Mouse (Mus musculus) forebrain, postnatal 0 days (tissue): ENCODE results near the gene Syngr2. TPM values are rescaled to one million over a fixed set of nuclear protein-coding genes. Genes with fewer than 3 reads are reported as not detected.

ENCODE experiments used
- ATAC-seq: fragments of 200-750 bp; cut with Nextera tagmentation; 2 replicates; pipeline ENCODE4 v1.8.0; 2017; ENCODE audit warnings: mild to moderate bottlenecking, moderate library complexity
- DNase-seq: peaks from one replicate; pipeline ENCODE4 v3.0.0-alpha.2; 2015
- H3K27ac ChIP-seq: fragments of 300-500 bp; sonication (generic); 2 replicates; pipeline ENCODE4 v1.5.1; 2014; ENCODE audit warnings: low read depth, mild to moderate bottlenecking, antibody characterized with exemption, low read length, moderate library complexity, mixed read lengths
- H3K27me3 ChIP-seq: fragments of 300-500 bp; sonication (generic); 2 replicates; pipeline ENCODE4 v1.6.1; 2014; ENCODE audit warnings: mild to moderate bottlenecking, low read length, mixed read lengths; ENCODE audit not compliant: insufficient read depth
- H3K36me3 ChIP-seq: fragments of 300-500 bp; sonication (generic); 2 replicates; pipeline ENCODE4 v1.6.1; 2014; ENCODE audit warnings: mild to moderate bottlenecking, moderate library complexity; ENCODE audit not compliant: insufficient read depth
- H3K4me1 ChIP-seq: fragments of 300-500 bp; sonication (generic); 2 replicates; pipeline ENCODE4 v1.6.1; 2014; ENCODE audit warnings: antibody characterized with exemption; ENCODE audit not compliant: insufficient read depth
- H3K4me2 ChIP-seq: fragments of 300-500 bp; sonication (generic); 2 replicates; pipeline ENCODE4 v1.6.1; 2014; ENCODE audit warnings: low read depth, mild to moderate bottlenecking, moderate library complexity
- H3K4me3 ChIP-seq: fragments of 300-500 bp; sonication (generic); 2 replicates; pipeline ENCODE4 v1.5.1; 2014; ENCODE audit warnings: low read depth, low read length, mixed read lengths
- H3K9ac ChIP-seq: fragments of 300-500 bp; sonication (generic); 2 replicates; pipeline ENCODE4 v1.6.1; 2014; ENCODE audit warnings: mild to moderate bottlenecking
- H3K9me3 ChIP-seq: fragments of 300-500 bp; sonication (generic); 2 replicates; pipeline ENCODE4 v1.6.1; 2016; ENCODE audit warnings: low read length
- CTCF ChIP-seq: sonication (generic); IDR thresholded peaks from 2 replicates; pipeline ENCODE4 v1.5.1; 2016; ENCODE audit warnings: antibody characterized with exemption, control low read depth, low read depth
- WGBS: fragments of 180-500 bp; shearing (Covaris S2); extraction: QIAGEN DNeasy Blood & Tissue Kit; methylation state at CpG from one replicate; pipeline ENCODE4 v1.1.7; 2014; 5-methylcytosine and 5-hydroxymethylcytosine counted together
- polyA plus RNA-seq: library from polyadenylated mRNA; unstranded; fragments of >200 nt; fragmentation: Nextera tagmentation; extraction: Ambion mirVana; gene quantifications from 2 replicates; pipeline ENCODE4 v1.2.1, GENCODE M21; 2015
- total RNA-seq: library from RNA; depleted of rRNA; stranded (reverse); fragments of >200 nt; gene quantifications from 2 replicates; pipeline ENCODE4 v1.2.3, GENCODE M21; 2014

The Syngr2 gene
- total and polyA plus RNA-seq, 2 experiments from 2014 or later: 15.7 to 16.9 TPM

- Histone ChIP-seq H3K9ac (peak within 1 kb of the TSS; percentile 95), H3K36me3 (no peaks in the 10 kb centered on the region), H3K4me3 (peak within 1 kb of the TSS; percentile 62), H3K27ac (peak within 1 kb of the TSS; percentile 99), H3K4me1 (peaks cover 6% of the 10 kb centered on the region; the same call in 1 of the 2 replicates), H3K27me3 (no peaks in the 10 kb centered on the region), H3K9me3 (no peaks in the 10 kb centered on the region), H3K4me2 (peak within 1 kb of the TSS; percentile 87)
- no peak for TF ChIP-seq CTCF
- DNase-seq (peak; percentile 99), ATAC-seq (peak; percentile 96)
- under 1% methylated on average over 50 of the region's 51 CpGs for WGBS
Measured at GRCm38 (mm10) chr11:117848985-117849671, 39.7 kb downstream of the Syngr2 start, which contains the start of gene Birc5. Gene Birc5, plus strand, starts transcription at chr11:117849251.

GRCm38 (mm10) chr11:117852875-117853274 is 43.4 kb downstream of the Syngr2 start:
- Histone ChIP-seq H3K36me3 (no peaks in the 10 kb centered on the region), H3K9me3 (no peaks in the 10 kb centered on the region), H3K4me1 (peaks cover 6% of the 10 kb centered on the region; the same call in 1 of the 2 replicates), H3K4me2 (no peak overlapping the region), H3K9ac (no peak overlapping the region), H3K27me3 (no peaks in the 10 kb centered on the region), H3K4me3 (no peak overlapping the region), H3K27ac (no peak overlapping the region)
- ATAC-seq: no peak
- no peak for DNase-seq
- WGBS: 99% methylated on average over 3 of the region's 3 CpGs
- no peak for TF ChIP-seq CTCF

- Histone ChIP-seq H3K27me3 (no peaks in the 10 kb centered on the region), H3K9ac (no peak overlapping the region), H3K9me3 (no peaks in the 10 kb centered on the region), H3K4me2 (no peak overlapping the region), H3K27ac (no peak overlapping the region), H3K4me1 (no peaks in the 10 kb centered on the region), H3K36me3 (no peaks in the 10 kb centered on the region), H3K4me3 (no peak overlapping the region)
- ATAC-seq (no peak), DNase-seq (no peak)
- 91% methylated on average over 9 of the region's 9 CpGs for WGBS
- TF ChIP-seq CTCF: no peak
Measured at GRCm38 (mm10) chr11:117854241-117854640, 44.8 kb downstream of the Syngr2 start.

GRCm38 (mm10) chr11:117855360-117855759 is 45.9 kb downstream of the Syngr2 start:
- WGBS: 94% methylated on average over 5 of the region's 5 CpGs
- DNase-seq (no peak), ATAC-seq (no peak)
- no peaks in the 10 kb centered on the region for H3K36me3 ChIP-seq
- H3K4me2 ChIP-seq: no peak overlapping the region
- H3K27ac ChIP-seq: no peak overlapping the region
- H3K9me3 ChIP-seq: no peaks in the 10 kb centered on the region
- TF ChIP-seq CTCF: no peak
- no peak overlapping the region for H3K9ac ChIP-seq
- no peak overlapping the region for H3K4me3 ChIP-seq
- no peaks in the 10 kb centered on the region for H3K4me1 ChIP-seq
- no peaks in the 10 kb centered on the region; the same call in 1 of the 2 replicates for H3K27me3 ChIP-seq

- ATAC-seq: no peak
- no peaks in the 10 kb centered on the region; the same call in 1 of the 2 replicates for H3K27me3 ChIP-seq
- no peak overlapping the region for H3K4me2 ChIP-seq
- no peak overlapping the region for H3K27ac ChIP-seq
- no peaks in the 10 kb centered on the region for H3K9me3 ChIP-seq
- H3K4me1 ChIP-seq: no peaks in the 10 kb centered on the region
- no peak for DNase-seq
- H3K4me3 ChIP-seq: no peak overlapping the region
- no peaks in the 10 kb centered on the region for H3K36me3 ChIP-seq
- no peak overlapping the region for H3K9ac ChIP-seq
- WGBS: 74% methylated on average over 1 of the region's 1 CpGs
- no peak for TF ChIP-seq CTCF
Measured at GRCm38 (mm10) chr11:117855975-117856374, 46.5 kb downstream of the Syngr2 start.

GRCm38 (mm10) chr11:117857462-117857861 is 48.0 kb downstream of the Syngr2 start:
- no peak for TF ChIP-seq CTCF
- DNase-seq: no peak
- H3K9me3 ChIP-seq: no peaks in the 10 kb centered on the region
- H3K4me3 ChIP-seq: no peak overlapping the region
- WGBS: 91% methylated on average over 10 of the region's 10 CpGs
- no peaks in the 10 kb centered on the region for H3K36me3 ChIP-seq
- H3K4me1 ChIP-seq: no peaks in the 10 kb centered on the region
- no peak overlapping the region for H3K9ac ChIP-seq
- H3K27me3 ChIP-seq: no peaks in the 10 kb centered on the region; the same call in 1 of the 2 replicates
- ATAC-seq: no peak
- no peak overlapping the region for H3K27ac ChIP-seq
- no peak overlapping the region for H3K4me2 ChIP-seq

GRCm38 (mm10) chr11:117858392-117858791 is 48.9 kb downstream of the Syngr2 start:
- DNase-seq: no peak
- H3K36me3 ChIP-seq: no peaks in the 10 kb centered on the region
- no peak for TF ChIP-seq CTCF
- no peaks in the 10 kb centered on the region for H3K9me3 ChIP-seq
- H3K9ac ChIP-seq: no peak overlapping the region
- 58% methylated on average over 3 of the region's 3 CpGs for WGBS
- ATAC-seq: no peak
- H3K27me3 ChIP-seq: no peaks in the 10 kb centered on the region; the same call in 1 of the 2 replicates
- H3K4me3 ChIP-seq: no peak overlapping the region
- H3K27ac ChIP-seq: no peak overlapping the region
- no peaks in the 10 kb centered on the region for H3K4me1 ChIP-seq
- H3K4me2 ChIP-seq: no peak overlapping the region
